Mouse (Mus musculus) megakaryocyte-erythroid progenitor cell, adult 5 weeks (primary cell): ENCODE results near the gene Pcp4l1. TPM values are rescaled to one million over a fixed set of nuclear protein-coding genes. Genes with fewer than 3 reads are reported as not detected.

Experiments used
- polyA plus RNA-seq: library from polyadenylated mRNA; stranded (reverse); fragments of >175 nt; gene quantifications from 2 replicates; pipeline ENCODE4 v1.2.3, GENCODE M21; 2012

Gene Pcp4l1
- polyA plus RNA-seq = 23.7 and 26.5 TPM in 2 replicates

DNA sequence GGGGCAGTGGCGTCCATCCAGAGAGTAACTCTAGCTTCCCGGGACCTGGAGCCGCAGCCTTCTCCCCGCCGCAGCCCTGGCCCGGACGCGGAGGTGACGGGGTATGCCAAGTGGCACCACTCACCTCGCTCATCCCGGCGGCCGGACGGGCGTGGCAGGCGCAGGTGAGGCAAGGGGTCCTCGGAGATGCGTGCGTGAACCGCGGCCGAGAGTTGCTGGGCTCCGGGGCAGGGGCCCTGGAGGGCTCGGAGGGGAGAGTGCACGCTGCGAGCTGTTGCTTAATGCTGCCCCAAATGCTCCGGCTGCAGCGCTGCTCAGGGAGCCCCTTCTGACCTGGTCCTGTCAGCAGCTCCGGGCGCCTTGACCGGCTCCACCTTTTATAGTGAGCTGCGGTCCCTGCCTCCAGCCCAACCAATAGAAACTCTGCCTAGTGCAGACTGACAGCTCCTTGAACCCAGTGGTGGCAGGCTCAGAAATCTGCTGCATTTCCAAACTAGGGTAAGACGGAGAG is at the start of gene Pcp4l1:
Gene Pcp4l1, minus strand, starts transcription at position 382 of the 511 bp plus-strand sequence.

DNA sequence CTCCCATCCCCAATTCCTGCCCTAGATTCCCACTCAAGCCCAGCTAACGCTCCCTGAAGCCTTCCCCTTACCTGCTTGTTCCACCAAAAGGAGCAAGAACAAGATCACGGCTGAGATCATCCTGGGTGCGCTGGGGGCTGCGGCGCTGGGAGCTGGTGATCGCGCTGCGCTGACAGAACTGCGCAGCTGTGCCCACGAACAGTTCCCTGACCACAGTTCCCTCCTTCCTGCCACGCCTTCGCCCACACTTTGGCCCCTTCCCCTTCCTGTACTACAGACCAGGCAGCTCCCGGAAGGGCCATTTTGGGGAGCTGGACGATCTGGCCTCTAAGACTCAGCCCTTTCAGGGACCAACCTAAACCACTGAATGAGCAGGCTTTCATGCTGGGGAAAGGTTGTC is 38.1 kb upstream of the Pcp4l1 start, which contains the start of gene Fcer1g:
Gene Fcer1g, minus strand, starts transcription at position 240 of the 400 bp plus-strand sequence.

DNA sequence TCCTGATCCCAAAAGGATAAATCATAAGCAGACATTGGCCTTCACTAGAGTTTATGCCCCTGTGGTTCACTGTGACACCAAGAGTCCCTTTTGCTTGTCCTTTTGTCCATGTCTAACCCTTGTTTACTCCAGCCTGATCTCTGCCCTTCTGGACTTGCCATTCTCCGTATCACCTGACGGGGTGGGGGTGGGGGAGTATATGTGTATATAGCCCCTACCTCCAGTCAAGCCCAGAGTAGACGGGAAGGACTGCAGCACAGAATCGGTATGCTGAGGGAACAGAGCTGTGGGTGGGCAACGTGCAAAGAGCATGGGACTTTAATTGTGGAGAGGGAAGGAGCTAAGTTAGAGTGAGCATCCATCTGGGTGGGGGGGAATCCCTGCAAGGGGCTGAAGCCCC is 28.8 kb upstream of the Pcp4l1 start, which contains the start of gene Apoa2:
Gene Apoa2, plus strand, starts transcription at position 198 of the 400 bp plus-strand sequence.

DNA sequence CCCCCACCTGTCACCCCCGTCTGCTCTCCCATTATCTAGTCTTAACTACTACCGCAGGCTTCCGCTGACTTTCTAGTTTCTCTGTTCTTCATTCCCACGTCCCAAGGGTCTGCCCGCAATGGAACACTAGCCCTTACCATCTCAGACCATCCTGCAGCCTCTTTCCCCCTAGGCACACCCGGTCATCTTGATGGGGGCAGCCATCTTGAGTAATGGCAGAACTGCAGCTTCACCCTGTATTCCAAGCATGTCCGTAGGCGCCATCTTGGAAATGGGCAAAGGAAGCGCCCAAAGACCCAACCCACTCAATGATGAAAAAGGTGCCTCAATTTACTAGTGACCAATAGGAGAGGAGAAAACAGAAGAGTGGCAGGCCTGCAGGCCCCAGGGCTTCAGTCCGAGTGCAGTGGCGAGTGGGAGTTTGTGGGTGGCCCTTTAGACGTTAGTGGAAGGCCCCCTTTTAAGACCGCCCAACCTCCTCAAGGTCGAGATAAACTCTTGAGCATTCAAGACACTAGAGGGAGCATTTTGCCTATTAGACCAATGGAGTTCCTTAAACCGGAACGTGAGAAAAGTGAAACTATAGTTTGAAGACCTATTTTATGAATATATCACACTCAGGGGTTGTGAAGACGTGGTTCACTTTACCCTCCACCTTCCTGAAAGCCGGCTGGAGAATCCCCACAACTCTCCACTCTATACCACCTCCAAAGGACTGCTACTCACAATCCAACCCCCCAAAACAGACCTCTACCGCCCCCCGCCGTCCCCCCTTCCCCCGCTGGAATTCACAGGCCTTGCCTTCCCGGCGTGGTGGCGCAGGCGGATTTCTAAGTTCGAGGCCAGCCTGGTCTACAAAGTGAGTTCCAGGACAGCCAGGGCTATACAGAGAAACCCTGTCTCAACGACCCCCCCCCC is 26.4 kb upstream of the Pcp4l1 start, which contains the start of gene Tomm40l:
Gene Tomm40l, minus strand, starts transcription at position 277 of the 918 bp plus-strand sequence.

DNA sequence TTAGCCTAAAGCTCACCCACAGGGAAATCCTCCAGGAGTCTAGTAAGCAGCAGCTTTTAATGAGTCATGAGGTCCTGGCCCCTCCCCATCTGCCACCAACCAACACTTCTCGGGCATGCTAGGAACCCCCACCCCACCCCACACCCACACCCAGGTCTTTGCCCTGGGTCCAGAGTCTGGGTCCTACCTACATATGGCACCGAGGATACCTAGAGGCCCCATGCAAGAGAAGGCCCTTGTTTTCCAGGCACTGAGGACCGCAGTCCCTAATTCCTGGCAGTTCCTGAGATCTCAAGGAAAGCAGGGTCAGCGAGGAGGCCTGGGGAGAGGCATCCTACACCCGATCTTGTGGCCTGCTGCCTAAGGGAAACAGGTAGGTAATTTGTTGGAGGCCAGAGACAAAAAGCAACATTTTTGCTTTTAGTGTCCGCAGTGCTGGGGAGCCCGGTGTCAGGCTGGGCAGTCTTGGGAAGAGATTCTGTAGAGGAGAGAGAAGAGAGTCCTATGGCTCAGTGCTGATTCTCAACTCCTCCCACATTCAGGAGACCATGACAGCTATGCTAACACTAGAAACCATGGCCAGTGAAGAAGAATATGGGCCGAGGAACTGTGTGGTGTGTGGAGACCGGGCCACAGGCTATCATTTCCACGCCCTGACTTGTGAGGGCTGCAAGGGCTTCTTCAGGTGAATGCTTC is 17.9 kb upstream of the Pcp4l1 start, which contains the start of gene Nr1i3:
Gene Nr1i3, plus strand, starts transcription at position 170 of the 696 bp plus-strand sequence.

DNA sequence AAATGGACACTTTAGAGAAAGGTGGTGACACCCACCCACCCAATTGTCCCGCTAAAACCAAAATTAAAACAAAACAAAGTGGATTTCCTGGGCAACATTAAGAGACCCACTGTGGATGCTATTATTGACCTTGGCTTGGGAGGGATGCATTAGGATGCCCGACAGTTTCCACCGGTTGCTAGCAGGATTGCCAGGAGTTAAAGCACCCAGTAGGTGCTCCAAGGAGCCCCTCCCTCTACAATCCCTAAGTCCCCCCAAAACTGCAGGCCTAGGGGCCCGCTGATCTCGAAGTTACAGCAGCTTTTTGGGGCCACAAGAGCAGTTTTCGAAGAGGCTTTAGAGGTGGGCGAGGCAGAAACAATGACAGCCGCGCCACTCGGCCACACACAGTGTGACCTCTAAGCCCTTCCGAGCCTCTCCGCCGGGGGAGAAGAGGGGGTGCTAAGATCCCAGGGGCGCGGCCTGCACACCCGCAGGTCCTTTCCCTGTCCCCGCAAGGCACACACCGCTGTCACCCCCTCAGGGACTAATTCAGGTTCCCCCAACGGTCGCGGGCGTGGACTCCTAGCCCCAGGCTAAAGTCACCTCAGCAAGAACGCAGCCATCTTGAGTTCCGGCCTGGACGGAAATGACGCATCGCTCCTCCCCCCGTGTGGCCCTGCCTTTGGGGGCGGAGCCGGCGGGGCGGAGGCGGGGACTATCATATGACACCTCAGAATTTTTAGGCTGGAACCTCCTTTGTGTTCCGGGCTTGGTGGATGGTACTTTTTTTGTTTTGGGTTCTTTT is 45.9 kb downstream of the Pcp4l1 start, which contains the start of the genes Sdhc and Mpz:
Gene Sdhc, minus strand, starts transcription at position 630 of the 787 bp plus-strand sequence.
Gene Mpz, plus strand, starts transcription at position 738 of the 787 bp plus-strand sequence.

Other genes starting within 250 kb of the Pcp4l1 start
- gene Fcgr2b, start 219.7 kb downstream of the Pcp4l1 start, polyA plus RNA-seq = 11.3 and 16.6 TPM in 2 replicates
- 0.17 and 0.83 TPM in 2 replicates for gene Fcgr4, start 177.3 kb downstream of the Pcp4l1 start, polyA plus RNA-seq
- gene Fcgr3, start 131.3 kb downstream of the Pcp4l1 start, polyA plus RNA-seq = 8.9 and 21.9 TPM in 2 replicates
- gene Cfap126, start 82.3 kb downstream of the Pcp4l1 start, polyA plus RNA-seq = 1.6 and 2.2 TPM in 2 replicates
- 115 and 119 TPM in 2 replicates for gene Sdhc, start 45.7 kb downstream of the Pcp4l1 start, polyA plus RNA-seq
- gene Mpz, start 45.6 kb downstream of the Pcp4l1 start, polyA plus RNA-seq = 0.57 and 1.1 TPM in 2 replicates
- gene Nr1i3, start 17.7 kb upstream of the Pcp4l1 start, polyA plus RNA-seq = not detected in 2 replicates
- 43.3 and 43.4 TPM in 2 replicates for gene Tomm40l, start 26.2 kb upstream of the Pcp4l1 start, polyA plus RNA-seq
- gene Apoa2, start 28.8 kb upstream of the Pcp4l1 start, polyA plus RNA-seq = 0.48 TPM in 1 of 2 replicates, not detected in the other
- gene Fcer1g, start 38.1 kb upstream of the Pcp4l1 start, polyA plus RNA-seq = 50.5 and 65.4 TPM in 2 replicates
- gene Adamts4, start 54.2 kb upstream of the Pcp4l1 start, polyA plus RNA-seq = 0.05 TPM in 1 of 2 replicates, not detected in the other
- 141 and 145 TPM in 2 replicates for gene Ndufs2, start 55.1 kb upstream of the Pcp4l1 start, polyA plus RNA-seq
- 70.2 and 71.4 TPM in 2 replicates for gene B4galt3, start 74.1 kb upstream of the Pcp4l1 start, polyA plus RNA-seq
- gene Ppox, start 84.9 kb upstream of the Pcp4l1 start, polyA plus RNA-seq = 39.0 and 42.4 TPM in 2 replicates
- 63.4 and 66.2 TPM in 2 replicates for gene Usp21, start 91.7 kb upstream of the Pcp4l1 start, polyA plus RNA-seq
- gene Ufc1, start 98.8 kb upstream of the Pcp4l1 start, polyA plus RNA-seq = 92.0 and 102 TPM in 2 replicates
- gene Dedd, start 132.9 kb upstream of the Pcp4l1 start, polyA plus RNA-seq = 23.1 and 24.6 TPM in 2 replicates
- gene Nit1, start 149.4 kb upstream of the Pcp4l1 start, polyA plus RNA-seq = 6.6 and 8.1 TPM in 2 replicates
- 13.9 and 17.7 TPM in 2 replicates for gene Pfdn2, start 149.4 kb upstream of the Pcp4l1 start, polyA plus RNA-seq
- gene Klhdc9, start 164.5 kb upstream of the Pcp4l1 start, polyA plus RNA-seq = 1.3 TPM in 2 replicates
- gene Nectin4, start 173.8 kb upstream of the Pcp4l1 start, polyA plus RNA-seq = 1.4 and 1.7 TPM in 2 replicates
- 46.5 and 48.6 TPM in 2 replicates for gene Arhgap30, start 192.7 kb upstream of the Pcp4l1 start, polyA plus RNA-seq
- gene Usf1, start 215.0 kb upstream of the Pcp4l1 start, polyA plus RNA-seq = 66.3 and 74.1 TPM in 2 replicates
- 0.48 and 0.52 TPM in 2 replicates for gene Tstd1, start 222.6 kb upstream of the Pcp4l1 start, polyA plus RNA-seq
- 2.6 and 2.9 TPM in 2 replicates for gene F11r, start 241.3 kb upstream of the Pcp4l1 start, polyA plus RNA-seq